Mouse (Mus musculus) urinary bladder, adult 18-20 months (tissue): ENCODE data around the gene Ssr2.

Experiments used
- DNase-seq, 2 experiments: peaks; one replicate each; pipeline ENCODE4 v3.0.0; 2022; ENCODE audit warnings: low spot score in 2 of 2, mixed read lengths in 2 of 2

Gene Ssr2

GRCm38 (mm10) chr3:88541622-88542401 lies 33.9 kb upstream of the Ssr2 start:
- no peak for DNase-seq

- no peak for DNase-seq
These were observed 33.2 kb upstream of the Ssr2 start for GRCm38 (mm10) chr3:88542486-88542885.

- DNase-seq, result no peak
These were observed 32.5 kb upstream of the Ssr2 start for GRCm38 (mm10) chr3:88543174-88543573.

GRCm38 (mm10) chr3:88543651-88544410 lies 31.8 kb upstream of the Ssr2 start:
- no peak for DNase-seq

GRCm38 (mm10) chr3:88544514-88544913 lies 31.2 kb upstream of the Ssr2 start:
- DNase-seq, result no peak

GRCm38 (mm10) chr3:88544955-88545591 lies 30.6 kb upstream of the Ssr2 start:
- no peak for DNase-seq

GRCm38 (mm10) chr3:88546674-88547418 lies 28.8 kb upstream of the Ssr2 start:
- DNase-seq, result no peak

- DNase-seq, result peak; percentile 67 to 71
These were observed 27.3 kb upstream of the Ssr2 start, which contains the start of gene Rab25 for GRCm38 (mm10) chr3:88548180-88548917. TSS of gene Rab25 (minus strand) at chr3:88548300.

- DNase-seq, result no peak
These were observed 24.1 kb upstream of the Ssr2 start for GRCm38 (mm10) chr3:88551586-88551985.

- no peak for DNase-seq
These were observed 23.5 kb upstream of the Ssr2 start for GRCm38 (mm10) chr3:88552082-88552645.

GRCm38 (mm10) chr3:88552676-88553524 lies 22.8 kb upstream of the Ssr2 start, which contains the start of gene Lamtor2:
TSS of gene Lamtor2 (minus strand) at chr3:88553074.
- DNase-seq, result peak; percentile 92 to 98

GRCm38 (mm10) chr3:88553525-88553879 lies 22.2 kb upstream of the Ssr2 start, which contains the start of gene Ubqln4:
TSS of gene Ubqln4 (plus strand) at chr3:88553758.
- peak; percentile 88 to 90 for DNase-seq

GRCm38 (mm10) chr3:88553880-88554586 lies 21.6 kb upstream of the Ssr2 start:
- no peak for DNase-seq

GRCm38 (mm10) chr3:88555069-88555605 lies 20.5 kb upstream of the Ssr2 start:
- no peak for DNase-seq

- DNase-seq, result no peak
These were observed 19.9 kb upstream of the Ssr2 start for GRCm38 (mm10) chr3:88555731-88556130.

- DNase-seq, result no peak
These were observed 19.1 kb upstream of the Ssr2 start for GRCm38 (mm10) chr3:88556616-88557015.

GRCm38 (mm10) chr3:88559596-88559995 lies 16.1 kb upstream of the Ssr2 start:
- DNase-seq, result no peak

- no peak for DNase-seq
These were observed 13.7 kb upstream of the Ssr2 start for GRCm38 (mm10) chr3:88561989-88562388.

GRCm38 (mm10) chr3:88563442-88563841 lies 12.2 kb upstream of the Ssr2 start:
- no peak for DNase-seq
